Mouse (Mus musculus) subcutaneous adipose tissue, adult 2 months (tissue): ENCODE measurements around the gene Donson. TPM values are rescaled to one million over a fixed set of nuclear protein-coding genes. Genes with fewer than 3 reads are reported as not detected.

ENCODE experiments used
- polyA plus RNA-seq: library from polyadenylated mRNA; depleted of rRNA; stranded (reverse); fragments of >200 nt; gene quantifications from 2 replicates; pipeline ENCODE4 v1.2.3, GENCODE M21; 2012; ENCODE audit warnings: low replicate concordance; rRNA removed

The Donson gene
- polyA plus RNA-seq = 4.7 and 9.0 TPM in 2 replicates

GRCm38 (mm10) chr16:91688619-91689334 is at the start of gene Donson:
Gene Donson, minus strand, starts transcription at chr16:91688770.

GRCm38 (mm10) chr16:91729066-91729482 is 40.5 kb upstream of the Donson start, which contains the start of gene Itsn1:
Gene Itsn1, plus strand, starts transcription at chr16:91729281.

GRCm38 (mm10) chr16:91728123-91729065 is 39.8 kb upstream of the Donson start, which contains the start of gene Cryzl1:
Gene Cryzl1, minus strand, starts transcription at chr16:91728975.

GRCm38 (mm10) chr16:91647461-91648219 is 40.9 kb downstream of the Donson start, which contains the start of gene Son:
Gene Son, plus strand, starts transcription at chr16:91647506.

GRCm38 (mm10) chr16:91646681-91647419 is 41.7 kb downstream of the Donson start, which contains the start of gene Gart:
Gene Gart, minus strand, starts transcription at chr16:91646952.

Other genes starting within 250 kb of the Donson start
- 33.9 and 38.6 TPM in 2 replicates for gene Ifnar1, start 203.5 kb downstream of the Donson start, polyA plus RNA-seq
- 30.0 and 31.0 TPM in 2 replicates for gene Ifngr2, start 141.7 kb downstream of the Donson start, polyA plus RNA-seq
- gene Tmem50b, start 91.0 kb downstream of the Donson start, polyA plus RNA-seq = 51.3 and 70.5 TPM in 2 replicates
- gene Dnajc28, start 69.7 kb downstream of the Donson start, polyA plus RNA-seq = 2.6 and 3.0 TPM in 2 replicates
- gene Gart, start 41.8 kb downstream of the Donson start, polyA plus RNA-seq = 27.3 and 52.4 TPM in 2 replicates
- gene Son, start 41.3 kb downstream of the Donson start, polyA plus RNA-seq = 133 and 191 TPM in 2 replicates
- 31.1 and 37.4 TPM in 2 replicates for gene Cryzl1, start 40.2 kb upstream of the Donson start, polyA plus RNA-seq
- 51.2 and 52.6 TPM in 2 replicates for gene Itsn1, start 40.5 kb upstream of the Donson start, polyA plus RNA-seq